Mouse (Mus musculus): ENCODE data around the gene Hspd1. TPM values are rescaled to one million over a fixed set of nuclear protein-coding genes. Genes with fewer than 3 reads are reported as not detected.
"Not testable (repeated sequence)": the region's sequence is repeated elsewhere in the genome, so short reads cannot be mapped to it uniquely, and the experiment has no call there.

Hspd1 gene
- polyA plus RNA-seq, 1 experiment from 2014 or later = 571 TPM

DNA sequence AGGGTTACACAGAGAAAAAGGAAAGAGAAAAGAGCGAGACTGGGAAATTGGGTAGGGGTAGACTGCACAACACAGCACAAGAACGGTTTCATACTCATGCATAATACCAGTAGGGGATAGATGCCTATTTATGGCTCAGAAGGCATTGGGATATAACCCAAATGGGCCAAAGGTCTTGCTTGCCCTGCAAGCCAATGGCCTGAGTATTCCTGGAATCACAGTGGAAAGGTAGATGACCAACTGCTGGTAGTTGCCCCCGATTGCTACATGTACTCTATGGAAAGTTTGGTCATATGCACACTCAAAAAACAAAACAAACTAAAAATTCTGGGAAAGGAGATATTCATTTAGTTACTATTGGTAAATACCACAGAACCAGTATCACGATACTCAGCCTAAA is 8.4 kb downstream of the Hspd1 start:
- Histone ChIP-seq H3K4me1 (peaks cover 9% of the 10 kb centered on the region), H3K4me3 (no peak overlapping the region), H3K27me3 (ENCODE audit: low read depth, poor library complexity, severe bottlenecking) (no peaks in the 10 kb centered on the region), H3K36me3 (peaks cover 86% of the 10 kb centered on the region), H3K27ac (replicated peaks) (no peak overlapping the region), H3K9me3 (replicated peaks) (peaks cover 4% of the 10 kb centered on the region; the same call in 1 of the 2 replicates)
- no peak for DNase-seq (ENCODE audit: low spot score)
- WGBS = 92% methylated on average over 4 of the region's 4 CpGs

- no peaks in the 10 kb centered on the region for H3K27me3 ChIP-seq (ENCODE audit: low read depth, poor library complexity, severe bottlenecking)
- no peak overlapping the region for H3K27ac ChIP-seq (replicated peaks)
- 82% methylated on average over 2 of the region's 2 CpGs for WGBS
- H3K4me1 ChIP-seq = no peaks in the 10 kb centered on the region
- peaks cover 73% of the 10 kb centered on the region for H3K36me3 ChIP-seq
- H3K4me3 ChIP-seq = no peak overlapping the region
- H3K9me3 ChIP-seq (replicated peaks) = no peaks in the 10 kb centered on the region
- no peak for DNase-seq (ENCODE audit: low spot score)
Measured at GRCm38 (mm10) chr1:55076849-55077516, 11.1 kb downstream of the Hspd1 start.

DNA sequence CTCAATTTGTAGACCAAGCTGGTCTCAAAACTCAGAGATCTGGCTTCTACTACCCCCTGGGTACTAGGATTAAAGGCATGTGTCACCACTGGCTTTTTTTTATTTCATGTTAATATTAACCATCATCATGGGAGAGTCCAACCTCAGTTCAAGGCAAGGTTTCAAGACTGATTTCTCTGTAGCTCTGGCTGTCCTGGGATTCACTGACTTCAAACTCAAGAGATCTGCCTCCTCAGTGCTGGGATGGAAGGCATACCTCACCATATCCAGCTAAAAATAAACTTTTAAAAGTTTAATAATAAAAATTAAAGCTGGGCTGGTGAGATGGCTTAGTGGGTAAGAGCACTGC is 11.7 kb downstream of the Hspd1 start:
- H3K27ac ChIP-seq (replicated peaks) = no peak overlapping the region
- no peak overlapping the region for H3K4me3 ChIP-seq
- peaks cover 73% of the 10 kb centered on the region for H3K36me3 ChIP-seq
- H3K27me3 ChIP-seq (ENCODE audit: low read depth, poor library complexity, severe bottlenecking) = no peaks in the 10 kb centered on the region
- DNase-seq (ENCODE audit: low spot score) = no peak
- no peaks in the 10 kb centered on the region for H3K4me1 ChIP-seq
- no peaks in the 10 kb centered on the region for H3K9me3 ChIP-seq (replicated peaks)

DNA sequence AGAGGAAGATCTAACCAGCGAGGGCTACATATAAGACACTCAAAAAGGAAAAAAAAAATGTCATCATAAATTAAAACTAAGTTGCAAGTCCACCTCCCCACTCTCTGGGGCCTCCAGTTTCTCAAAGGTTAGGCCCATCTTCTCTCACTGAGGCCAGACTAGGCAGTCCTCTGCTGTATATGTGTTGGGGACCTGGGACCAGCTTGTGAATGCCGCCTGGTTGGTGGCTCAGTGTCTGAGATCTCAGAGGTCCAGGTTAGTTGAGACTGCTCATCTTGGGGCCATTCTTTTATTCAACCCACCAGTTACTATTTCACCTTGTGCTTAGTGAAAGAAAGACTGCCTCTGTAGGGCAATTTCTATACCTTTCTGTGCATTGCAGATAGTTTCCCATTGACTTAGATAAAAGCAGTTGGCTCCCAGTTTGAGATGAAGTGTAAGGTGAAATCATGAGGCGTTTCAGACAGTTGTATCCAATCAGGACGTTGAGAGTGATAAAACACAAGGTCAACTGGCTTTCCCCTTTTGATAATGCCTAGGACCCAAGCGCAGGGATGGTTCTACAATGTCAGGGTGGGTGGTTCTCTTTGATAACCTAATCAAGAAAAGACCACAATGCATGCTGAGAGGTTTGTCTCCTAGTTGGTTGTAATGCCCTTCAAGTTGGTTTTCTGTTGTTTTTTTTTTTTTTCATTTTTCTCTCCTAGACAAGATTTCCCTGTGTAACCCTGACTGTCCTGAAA is 12.2 kb downstream of the Hspd1 start:
- Histone ChIP-seq H3K36me3 (peaks cover 73% of the 10 kb centered on the region), H3K9me3 (replicated peaks) (no peaks in the 10 kb centered on the region), H3K4me1 (no peaks in the 10 kb centered on the region), H3K27ac (replicated peaks) (no peak overlapping the region), H3K27me3 (ENCODE audit: low read depth, poor library complexity, severe bottlenecking) (no peaks in the 10 kb centered on the region), H3K4me3 (no peak overlapping the region)
- DNase-seq (ENCODE audit: low spot score) = no peak
- WGBS = 74% methylated on average over 5 of the region's 5 CpGs

GRCm38 (mm10) chr1:55074757-55075156 is 13.3 kb downstream of the Hspd1 start:
- Histone ChIP-seq H3K27me3 (ENCODE audit: low read depth, poor library complexity, severe bottlenecking) (no peaks in the 10 kb centered on the region), H3K27ac (replicated peaks) (no peak overlapping the region), H3K36me3 (peaks cover 67% of the 10 kb centered on the region), H3K9me3 (replicated peaks) (no peaks in the 10 kb centered on the region), H3K4me3 (no peak overlapping the region), H3K4me1 (no peaks in the 10 kb centered on the region)
- no peak for DNase-seq (ENCODE audit: low spot score)
- 79% methylated on average over 2 of the region's 2 CpGs for WGBS

DNA sequence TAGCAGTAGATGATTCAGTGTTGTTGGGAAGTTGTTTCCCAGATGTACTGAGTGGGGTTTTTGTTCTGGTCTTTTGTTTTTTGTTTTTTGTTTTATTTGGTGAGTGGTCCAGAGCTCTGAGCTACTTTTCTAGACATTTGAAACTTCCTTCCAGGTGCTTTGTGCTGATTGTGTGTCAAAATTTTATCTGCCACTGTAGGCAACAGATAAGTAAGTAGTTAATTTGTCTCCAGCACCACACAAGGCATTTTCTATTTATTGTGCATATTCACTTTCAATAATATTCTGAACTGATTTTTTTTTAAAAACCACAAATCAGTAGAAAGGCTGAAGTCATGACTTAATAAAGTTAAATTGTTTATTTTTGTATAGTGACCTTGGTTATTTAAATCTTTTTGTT is 15.7 kb downstream of the Hspd1 start:
- not testable (repeated sequence) for DNase-seq (ENCODE audit: low spot score); H3K4me3 ChIP-seq; H3K9me3 ChIP-seq (replicated peaks); H3K27ac ChIP-seq (replicated peaks); H3K4me1 ChIP-seq; H3K27me3 ChIP-seq (ENCODE audit: low read depth, poor library complexity, severe bottlenecking)
- H3K36me3 ChIP-seq = peaks cover 65% of the 10 kb centered on the region

DNA sequence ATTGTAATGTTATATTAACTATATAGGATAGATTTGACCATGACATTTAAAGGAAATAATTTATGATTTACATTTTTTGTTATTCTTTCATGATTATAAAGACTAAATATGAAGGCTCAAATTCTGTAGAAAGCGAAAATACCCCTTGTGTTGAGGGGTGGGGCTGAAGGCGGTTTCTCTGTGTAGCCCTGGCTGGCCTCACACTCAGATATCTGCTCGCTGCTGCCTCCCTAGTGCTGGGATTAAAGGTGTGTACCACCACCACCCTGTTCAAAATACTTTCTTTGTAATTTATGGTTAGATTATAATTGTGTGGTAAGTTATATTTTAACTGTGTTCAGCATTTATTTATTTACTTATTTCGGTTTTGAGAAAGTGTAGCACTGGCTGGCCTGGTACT is 26.3 kb downstream of the Hspd1 start:
- 90% methylated on average over 4 of the region's 4 CpGs for WGBS
- H3K36me3 ChIP-seq = peaks cover 44% of the 10 kb centered on the region
- no peaks in the 10 kb centered on the region for H3K27me3 ChIP-seq (ENCODE audit: low read depth, poor library complexity, severe bottlenecking)
- H3K27ac ChIP-seq (replicated peaks) = no peak overlapping the region
- H3K4me1 ChIP-seq = no peaks in the 10 kb centered on the region
- no peaks in the 10 kb centered on the region for H3K9me3 ChIP-seq (replicated peaks)
- no peak overlapping the region for H3K4me3 ChIP-seq
- no peak for DNase-seq (ENCODE audit: low spot score)

DNA sequence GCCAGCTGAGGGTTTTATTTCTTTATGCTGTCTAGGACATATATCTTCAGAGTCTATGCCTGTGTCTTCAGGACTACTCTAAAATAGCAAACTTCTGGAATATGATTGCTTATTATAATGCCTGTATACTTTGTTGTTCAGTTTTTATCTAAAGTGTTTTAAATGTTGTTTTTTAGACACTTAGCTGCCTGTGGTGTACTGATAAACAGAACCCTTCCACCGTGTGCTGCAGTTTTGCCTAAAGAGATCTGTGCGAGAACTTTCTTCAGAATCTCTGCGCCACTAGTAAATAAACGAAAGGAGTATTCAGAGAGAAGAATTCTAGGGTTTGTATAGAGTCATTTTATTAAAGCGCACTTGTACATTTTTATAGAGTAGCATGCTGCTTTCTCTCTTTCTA is 26.9 kb downstream of the Hspd1 start:
- Histone ChIP-seq H3K27ac (replicated peaks) (no peak overlapping the region), H3K36me3 (peaks cover 44% of the 10 kb centered on the region), H3K4me3 (no peak overlapping the region), H3K9me3 (replicated peaks) (no peaks in the 10 kb centered on the region), H3K4me1 (peaks cover under 1% of the 10 kb centered on the region; the same call in 1 of the 2 replicates), H3K27me3 (ENCODE audit: low read depth, poor library complexity, severe bottlenecking) (no peaks in the 10 kb centered on the region)
- DNase-seq (ENCODE audit: low spot score) = no peak
- WGBS = 93% methylated on average over 5 of the region's 5 CpGs

- not testable (repeated sequence) for H3K9me3 ChIP-seq (replicated peaks); H3K27ac ChIP-seq (replicated peaks); H3K27me3 ChIP-seq (ENCODE audit: low read depth, poor library complexity, severe bottlenecking); DNase-seq (ENCODE audit: low spot score); H3K4me3 ChIP-seq
- H3K36me3 ChIP-seq = peaks cover 23% of the 10 kb centered on the region
- H3K4me1 ChIP-seq = peaks cover 14% of the 10 kb centered on the region
- 74% methylated on average over 2 of the region's 3 CpGs for WGBS
Measured at GRCm38 (mm10) chr1:55058383-55058782, 29.7 kb downstream of the Hspd1 start.

DNA sequence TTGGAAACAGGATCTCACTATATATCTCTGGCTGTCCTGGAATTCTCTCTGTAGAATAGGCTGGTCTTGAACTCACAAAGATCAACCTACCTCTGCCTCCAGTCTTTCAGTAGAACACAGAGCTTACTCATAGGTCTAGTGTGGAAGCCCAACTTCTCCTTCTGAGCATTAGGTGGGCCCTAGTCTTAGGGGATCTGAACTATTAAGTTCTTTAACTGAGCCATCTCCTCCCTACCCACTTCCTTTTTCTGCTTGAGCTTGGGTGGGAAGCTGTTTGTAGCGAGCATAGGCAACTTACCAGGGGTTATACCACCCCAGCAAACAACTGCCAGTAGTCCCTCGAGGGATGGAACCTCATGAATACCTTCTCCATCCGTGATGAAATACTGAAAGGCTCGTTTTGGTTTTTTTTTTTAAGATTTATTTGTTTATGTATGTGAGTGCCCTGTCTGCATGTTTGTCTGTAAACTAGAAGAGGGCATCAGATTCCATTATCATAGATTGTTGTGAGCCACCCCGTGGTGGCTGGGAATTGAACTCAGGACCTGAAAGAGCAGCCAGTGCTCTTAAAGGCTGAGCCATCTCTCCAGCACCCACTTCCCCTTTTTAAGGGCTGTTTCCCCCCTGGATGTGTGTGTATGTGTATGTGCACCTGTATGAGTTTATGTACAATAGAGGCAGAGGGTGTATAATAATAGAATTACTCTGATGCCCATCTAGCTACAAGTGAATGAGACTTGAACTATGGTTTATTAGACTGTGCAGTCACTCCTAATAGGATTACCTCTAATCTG is 32.5 kb downstream of the Hspd1 start:
- DNase-seq (ENCODE audit: low spot score) = no peak
- Histone ChIP-seq H3K27ac (replicated peaks) (no peak overlapping the region), H3K9me3 (replicated peaks) (no peaks in the 10 kb centered on the region), H3K27me3 (ENCODE audit: low read depth, poor library complexity, severe bottlenecking) (peaks cover 7% of the 10 kb centered on the region; the same call in 1 of the 2 replicates), H3K4me3 (no peak overlapping the region), H3K36me3 (peaks cover 14% of the 10 kb centered on the region), H3K4me1 (peaks cover 22% of the 10 kb centered on the region)
- WGBS = 81% methylated on average over 5 of the region's 5 CpGs

GRCm38 (mm10) chr1:55053596-55053995 is 34.4 kb downstream of the Hspd1 start:
- Histone ChIP-seq H3K27ac (replicated peaks) (no peak overlapping the region), H3K27me3 (ENCODE audit: low read depth, poor library complexity, severe bottlenecking) (peaks cover 7% of the 10 kb centered on the region; the same call in 1 of the 2 replicates), H3K36me3 (peaks cover 14% of the 10 kb centered on the region), H3K9me3 (replicated peaks) (no peaks in the 10 kb centered on the region), H3K4me3 (peak overlapping the region; percentile 66), H3K4me1 (peaks cover 22% of the 10 kb centered on the region)
- no peak for DNase-seq (ENCODE audit: low spot score)
- 74% methylated on average over 4 of the region's 4 CpGs for WGBS

DNA sequence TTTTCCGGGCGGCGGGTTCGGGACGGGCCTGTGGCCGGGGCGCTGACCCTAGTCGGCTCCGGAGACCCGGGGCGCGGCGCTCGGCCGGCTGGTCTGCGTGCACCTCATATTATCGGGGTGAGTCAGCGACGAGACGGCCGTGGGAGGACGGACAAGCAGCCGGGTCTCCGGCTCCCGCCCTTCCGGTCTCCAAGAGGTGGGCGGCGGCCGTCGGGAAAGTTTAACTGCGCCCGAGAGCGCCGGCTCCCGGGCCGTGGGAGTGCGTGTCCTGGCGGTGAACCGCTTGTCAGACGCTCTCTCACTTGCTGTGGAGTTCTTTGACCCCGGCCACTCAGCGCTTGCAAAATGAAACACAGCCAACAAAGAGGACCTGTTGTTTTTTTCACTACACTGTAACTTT is 35.0 kb downstream of the Hspd1 start:
- DNase-seq (ENCODE audit: low spot score) = no peak
- under 1% methylated on average over 42 of the region's 42 CpGs for WGBS

More for the DNA sequence above, 35.0 kb downstream of the Hspd1 start:
- Histone ChIP-seq H3K9me3 (replicated peaks) (no peaks in the 10 kb centered on the region), H3K4me1 (peaks cover 22% of the 10 kb centered on the region), H3K4me3 (peak overlapping the region; percentile 66), H3K27me3 (ENCODE audit: low read depth, poor library complexity, severe bottlenecking) (peaks cover 7% of the 10 kb centered on the region; the same call in 1 of the 2 replicates), H3K27ac (replicated peaks) (peak overlapping the region; percentile 88), H3K36me3 (peaks cover 14% of the 10 kb centered on the region)

Data from midbrain, embryonic 10.5 days (tissue).